Mouse (Mus musculus) heart, adult 11 months (tissue): ENCODE data around the gene Trdmt1.
A peak's percentile ranks its signal among the peaks of the same experiment; 100 is the strongest.
"Not testable (repeated sequence)": the region's sequence is repeated elsewhere in the genome, so short reads cannot be mapped to it uniquely, and the experiment has no call there.

Source experiments
- DNase-seq: peaks from one replicate; pipeline ENCODE4 v3.0.0; 2022

Gene Trdmt1

DNA sequence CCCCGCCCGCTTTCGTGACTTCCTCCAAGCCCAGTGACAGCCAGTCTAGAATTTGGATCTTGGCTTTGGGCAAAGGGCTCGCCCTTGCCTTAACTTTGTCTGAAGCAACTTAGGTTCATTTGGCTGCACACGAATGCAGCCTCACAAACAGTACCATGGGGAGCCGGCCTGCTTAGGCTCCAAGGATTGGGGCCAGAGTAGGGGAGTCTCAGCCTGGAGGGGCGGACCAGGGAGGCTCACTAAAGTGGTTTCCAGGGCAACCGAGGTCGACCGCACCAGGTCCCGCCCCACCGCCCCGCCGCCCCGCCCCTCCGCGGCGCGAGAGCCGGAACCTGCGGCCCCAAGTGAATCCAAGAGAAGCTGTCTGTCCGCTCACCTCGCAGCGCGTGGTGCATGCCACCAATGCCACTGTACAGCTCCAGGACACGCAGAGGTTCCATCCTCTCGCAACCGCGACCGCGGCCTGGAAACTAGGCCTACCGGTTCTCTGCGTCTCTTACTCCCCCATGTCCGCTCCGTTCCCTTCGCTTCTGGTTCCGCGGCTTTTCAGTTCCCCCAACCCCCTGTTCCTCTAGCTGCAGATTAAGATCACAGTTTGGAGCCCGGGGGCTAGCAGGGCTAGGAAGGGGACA, at the start of gene Trdmt1:
TSS of gene Trdmt1 (minus strand) at position 476 of the 632 bp plus-strand sequence.
- peak; percentile 99 for DNase-seq

GRCm38 (mm10) chr2:13593328-13593727, 48.9 kb upstream of the Trdmt1 start:
- no peak for DNase-seq

DNA sequence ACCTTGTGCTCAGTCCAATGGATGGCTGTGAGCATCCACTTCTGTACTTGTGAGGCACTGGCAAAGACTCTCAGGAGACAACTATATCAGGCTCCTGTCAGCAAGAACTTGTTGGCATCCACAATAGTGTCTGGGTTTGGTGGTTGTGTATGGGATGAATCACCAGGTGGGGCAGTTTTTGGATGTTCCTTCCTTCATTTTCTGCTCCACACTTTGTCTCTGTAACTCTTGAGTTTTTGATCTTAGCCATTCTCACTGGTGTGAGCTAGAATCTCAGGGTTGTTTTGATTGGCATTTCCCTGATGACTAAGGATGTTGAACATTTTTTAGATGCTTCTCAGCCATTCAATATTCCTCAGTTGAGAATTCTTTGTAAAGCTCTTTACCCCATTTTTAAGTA, 39.3 kb upstream of the Trdmt1 start:
- DNase-seq, result not testable (repeated sequence)

GRCm38 (mm10) chr2:13582184-13582583, 37.7 kb upstream of the Trdmt1 start:
- no peak for DNase-seq

DNA sequence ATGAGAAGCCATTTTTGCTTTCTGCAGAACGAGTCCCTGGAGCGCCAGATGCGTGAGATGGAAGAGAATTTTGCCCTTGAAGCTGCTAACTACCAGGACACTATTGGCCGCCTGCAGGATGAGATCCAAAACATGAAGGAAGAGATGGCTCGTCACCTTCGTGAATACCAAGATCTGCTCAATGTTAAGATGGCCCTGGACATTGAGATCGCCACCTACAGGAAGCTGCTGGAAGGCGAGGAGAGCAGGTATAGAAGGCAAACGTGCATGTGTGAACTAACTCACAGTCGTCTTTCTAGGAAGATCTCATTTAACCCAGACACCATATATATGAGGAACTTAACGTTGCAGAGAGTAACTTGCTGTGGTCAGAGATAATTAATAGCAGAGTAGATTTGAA, 35.5 kb upstream of the Trdmt1 start:
- peak; percentile 89 for DNase-seq

- no peak for DNase-seq
These were observed 34.8 kb upstream of the Trdmt1 start for GRCm38 (mm10) chr2:13579315-13579714.

DNA sequence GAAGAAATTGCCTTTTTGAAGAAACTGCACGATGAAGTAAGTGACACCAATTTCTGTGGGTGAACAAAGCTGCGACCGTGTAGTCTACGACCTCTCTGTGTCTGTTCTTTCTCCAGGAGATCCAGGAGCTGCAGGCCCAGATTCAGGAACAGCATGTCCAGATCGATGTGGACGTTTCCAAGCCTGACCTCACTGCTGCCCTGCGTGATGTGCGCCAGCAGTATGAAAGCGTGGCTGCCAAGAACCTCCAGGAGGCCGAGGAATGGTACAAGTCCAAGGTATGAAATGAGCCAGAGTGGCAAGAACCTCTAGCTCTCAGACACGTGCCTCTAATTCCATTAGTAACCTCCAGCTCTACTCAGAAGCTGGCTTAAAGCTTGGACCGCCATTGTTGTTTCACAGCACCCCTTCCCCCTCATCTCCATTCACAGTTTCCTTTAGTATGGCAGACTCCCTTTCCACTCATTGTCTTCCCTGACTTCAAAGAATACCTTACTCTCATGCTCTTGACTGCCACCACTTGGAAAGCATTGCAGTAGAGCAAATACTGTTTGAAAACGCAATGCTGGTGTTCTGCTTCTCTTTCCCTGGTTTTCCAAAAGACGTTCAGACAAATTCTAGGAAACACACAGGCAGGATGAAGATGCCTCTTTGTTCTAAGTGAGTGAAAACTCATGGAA, 34.1 kb upstream of the Trdmt1 start:
- peak; percentile 96 for DNase-seq

GRCm38 (mm10) chr2:13577399-13577798, 32.9 kb upstream of the Trdmt1 start:
- no peak for DNase-seq

DNA sequence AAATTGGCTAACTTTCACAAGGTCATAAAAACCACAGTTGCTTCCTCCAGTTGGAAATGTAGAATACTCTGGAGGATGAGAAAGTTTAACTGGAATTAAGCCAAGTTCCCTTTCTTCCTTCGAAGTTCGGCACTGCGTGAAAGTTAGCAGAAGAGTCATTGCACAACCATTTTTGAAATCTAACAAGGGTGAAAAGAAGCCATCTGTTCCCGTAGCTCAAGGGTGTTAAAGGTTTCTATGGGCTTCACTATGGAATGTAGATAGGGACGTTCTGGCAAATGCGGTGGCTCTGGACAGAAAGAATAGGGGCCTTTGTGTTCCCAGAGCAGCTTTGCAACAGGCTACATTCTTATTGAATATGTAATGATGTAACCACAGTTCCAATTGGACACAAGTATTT, 31.5 kb upstream of the Trdmt1 start:
- DNase-seq, result peak; percentile 90

DNA sequence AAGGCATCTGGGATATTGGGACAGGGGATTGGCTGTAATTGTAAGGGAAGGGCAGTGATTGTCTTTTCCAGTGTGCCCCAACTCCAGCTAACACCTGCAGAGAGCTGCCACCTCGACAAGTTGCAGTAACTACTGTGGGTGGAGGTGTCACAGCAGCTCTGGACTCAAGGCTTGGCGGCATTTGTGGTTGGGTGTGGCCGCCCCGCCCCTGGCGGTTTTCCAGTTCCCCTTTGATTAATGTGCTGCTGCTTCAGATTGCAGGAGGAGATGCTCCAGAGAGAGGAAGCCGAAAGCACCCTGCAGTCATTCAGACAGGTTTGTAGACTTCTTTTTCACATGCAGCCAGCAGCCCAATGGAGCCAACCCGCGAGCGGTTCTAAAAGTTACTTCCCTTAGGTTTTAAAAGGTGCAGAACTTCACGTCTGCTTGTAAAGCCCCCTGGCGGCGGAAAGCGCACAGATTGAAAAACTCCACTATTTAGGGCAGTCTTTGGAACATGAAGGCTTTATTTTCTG, 30.9 kb upstream of the Trdmt1 start:
- DNase-seq, result peak; percentile 98

GRCm38 (mm10) chr2:13574801-13575150, 30.3 kb upstream of the Trdmt1 start:
- DNase-seq, result peak; percentile 98

DNA sequence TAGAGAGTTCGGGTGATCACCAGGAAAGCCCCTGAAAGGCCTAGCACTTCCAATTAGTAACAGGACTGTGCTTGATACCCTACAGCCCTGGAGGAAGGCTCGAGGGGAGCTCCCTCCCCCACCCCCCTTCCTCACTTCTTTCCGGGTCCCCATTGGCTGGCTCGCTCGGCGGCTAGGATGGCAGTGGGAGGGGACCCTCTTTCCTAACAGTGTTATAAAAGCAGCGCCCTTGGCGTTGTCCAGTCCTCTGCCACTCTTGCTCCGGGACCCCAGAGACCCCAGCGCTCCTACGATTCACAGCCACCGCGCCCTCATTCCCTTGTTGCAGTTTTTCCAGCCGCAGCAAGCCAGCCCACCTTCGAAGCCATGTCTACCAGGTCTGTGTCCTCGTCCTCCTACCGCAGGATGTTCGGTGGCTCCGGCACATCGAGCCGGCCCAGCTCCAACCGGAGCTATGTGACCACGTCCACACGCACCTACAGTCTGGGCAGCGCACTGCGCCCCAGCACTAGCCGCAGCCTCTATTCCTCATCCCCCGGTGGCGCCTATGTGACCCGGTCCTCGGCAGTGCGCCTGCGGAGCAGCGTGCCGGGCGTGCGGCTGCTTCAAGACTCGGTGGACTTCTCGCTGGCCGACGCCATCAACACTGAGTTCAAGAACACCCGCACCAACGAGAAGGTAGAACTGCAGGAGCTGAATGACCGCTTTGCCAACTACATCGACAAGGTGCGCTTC, 29.8 kb upstream of the Trdmt1 start:
- peak; percentile 99 for DNase-seq

- peak; percentile 99 for DNase-seq
These were observed 29.1 kb upstream of the Trdmt1 start, which contains the start of gene Vim for GRCm38 (mm10) chr2:13573408-13574065. Vim (plus strand) TSS chr2:13573927.

DNA sequence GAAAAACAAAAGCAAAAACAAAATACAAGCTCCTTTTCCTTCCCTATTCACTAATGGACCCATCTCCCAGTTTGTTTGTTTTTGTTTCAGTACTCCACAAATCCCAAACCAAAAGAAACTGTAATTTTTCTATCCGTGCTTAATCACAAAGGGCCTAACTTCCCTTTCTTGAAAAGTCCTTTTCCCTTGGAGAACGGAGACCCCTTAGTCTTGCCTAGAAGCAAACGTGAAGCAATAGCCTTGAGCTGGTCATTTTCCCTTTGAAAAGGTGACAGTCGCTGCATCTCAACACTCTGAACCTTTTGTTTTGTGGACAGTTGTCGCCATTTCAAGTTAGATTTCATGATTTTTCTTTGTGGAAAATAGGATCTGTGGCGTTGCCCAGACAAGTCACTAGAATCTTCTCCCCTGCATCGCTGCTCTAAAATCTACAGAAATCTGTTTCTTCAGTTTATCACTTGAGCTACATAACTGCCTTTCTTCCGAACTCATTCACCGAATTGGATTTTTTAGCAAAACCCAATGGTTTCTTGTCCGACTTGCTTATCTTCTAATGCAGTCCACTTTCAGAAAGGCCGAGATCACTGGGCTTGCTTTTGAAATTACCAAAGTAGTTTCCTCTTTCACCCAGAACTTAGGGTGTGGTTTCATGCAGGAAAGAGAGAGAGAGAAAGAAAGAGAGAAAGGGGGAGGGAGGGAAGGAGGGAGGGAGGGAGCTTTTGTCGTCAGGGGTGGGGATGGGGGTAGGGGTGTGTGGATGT, 28.4 kb upstream of the Trdmt1 start:
- no peak for DNase-seq

DNA sequence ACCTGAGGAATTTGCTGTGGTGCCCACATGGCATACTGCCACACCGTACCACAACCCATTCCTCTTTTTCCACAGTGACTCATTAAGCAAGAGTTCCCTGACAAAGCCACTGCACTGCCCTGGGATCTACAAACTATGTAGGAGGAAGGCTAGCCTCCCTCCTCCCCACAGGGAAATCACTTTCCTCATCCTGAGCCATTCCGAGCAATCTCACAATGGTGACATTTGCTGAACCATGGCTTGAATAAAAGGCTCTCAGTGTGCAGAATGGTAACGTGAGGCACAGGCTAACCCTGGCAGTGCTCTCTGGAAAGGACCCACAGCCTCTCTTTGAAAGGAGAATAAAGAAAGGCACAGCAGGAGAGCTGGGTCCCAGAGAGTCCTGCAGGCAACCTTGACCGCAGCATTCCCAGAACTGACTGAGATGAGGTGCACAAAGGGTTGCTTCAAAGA, 27.7 kb upstream of the Trdmt1 start:
- DNase-seq, result peak; percentile 93

GRCm38 (mm10) chr2:13570122-13570521, 25.7 kb upstream of the Trdmt1 start:
- no peak for DNase-seq

DNA sequence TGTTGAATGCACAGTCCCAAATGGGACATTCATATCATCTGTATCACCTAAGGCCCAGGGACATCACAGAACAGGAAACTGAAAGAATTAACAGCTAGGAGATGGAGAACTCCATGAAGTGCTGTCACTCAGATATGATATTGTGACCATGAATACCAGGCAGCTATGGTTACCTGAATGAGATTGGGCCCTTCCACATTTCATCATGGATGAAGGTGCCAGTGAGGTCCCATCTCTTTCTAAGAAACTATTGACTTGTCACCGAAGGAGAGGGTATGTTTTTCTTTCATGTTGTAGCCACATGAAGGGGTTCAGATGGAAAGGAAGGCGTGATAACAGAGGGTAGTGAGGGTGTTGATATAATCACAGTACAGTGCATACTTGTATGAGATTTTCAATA, 15.9 kb upstream of the Trdmt1 start:
- no peak for DNase-seq

- DNase-seq, result no peak
These were observed 15.3 kb upstream of the Trdmt1 start for GRCm38 (mm10) chr2:13559729-13560128.

DNA sequence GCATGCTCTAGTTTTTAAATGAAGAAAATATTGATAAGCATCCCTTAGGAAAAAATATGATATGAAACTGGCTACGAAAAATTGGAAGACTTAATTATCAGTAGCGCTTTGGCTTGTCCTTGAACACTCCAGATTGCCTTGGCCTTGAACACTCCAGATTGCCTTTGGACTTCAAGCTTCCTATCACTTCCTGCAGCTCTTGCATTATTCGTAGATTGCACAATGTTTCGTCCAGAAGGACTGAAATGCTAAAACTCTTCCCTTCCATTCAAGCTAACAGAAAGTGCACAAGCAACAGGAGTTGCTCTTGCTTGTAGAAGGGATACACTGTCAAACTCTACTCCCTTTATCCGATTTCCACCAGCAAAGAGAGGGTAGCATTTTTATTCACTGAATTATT, 14.8 kb upstream of the Trdmt1 start:
- DNase-seq, result peak; percentile 82

DNA sequence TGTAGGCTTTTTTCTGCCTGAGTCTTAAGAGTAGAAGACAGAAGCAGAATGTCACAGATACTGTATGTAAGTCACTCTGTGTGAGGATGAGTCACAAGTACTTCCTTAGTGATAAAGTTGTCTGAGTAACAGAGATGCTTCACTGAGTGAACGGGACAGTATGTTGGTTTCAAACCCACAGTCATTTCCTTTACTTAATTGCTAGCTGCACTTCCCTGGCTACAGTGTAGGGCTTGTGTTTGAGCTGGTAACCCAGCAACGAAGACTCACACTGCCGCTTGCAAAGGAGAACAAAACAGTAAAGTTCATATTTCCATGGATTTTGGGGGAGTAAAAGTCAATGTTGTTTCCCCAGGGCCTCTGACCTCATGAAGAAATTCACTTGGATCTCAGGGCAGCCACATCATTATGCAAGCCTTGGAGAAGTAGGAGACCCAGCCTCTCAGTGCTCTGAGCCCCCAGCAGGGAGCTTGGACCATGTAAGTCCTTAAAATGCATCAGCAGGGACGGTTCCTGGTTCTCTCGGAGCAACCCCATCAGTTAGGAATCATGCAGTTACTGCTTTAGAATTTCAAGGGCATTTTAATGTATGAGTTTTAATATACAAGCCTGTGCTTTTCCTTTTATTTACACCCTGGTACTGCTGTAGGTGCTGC, 14.3 kb upstream of the Trdmt1 start:
- DNase-seq, result peak; percentile 98

GRCm38 (mm10) chr2:13557145-13558030, 12.9 kb upstream of the Trdmt1 start:
- peak; percentile 95 for DNase-seq
